Mouse (Mus musculus) testis, adult 2 months (tissue): ENCODE data around the gene Ncl. TPM values are rescaled to one million over a fixed set of nuclear protein-coding genes. Genes with fewer than 3 reads are reported as not detected.

Experiments
- H3K27ac ChIP-seq: fragments of 200-500 bp; 2 replicates; pipeline ENCODE4 v1.5.1; 2012; ENCODE audit warnings: low read depth, low read length; ENCODE audit not compliant: control insufficient read depth, insufficient read depth
- H3K27me3 ChIP-seq: fragments of 200-500 bp; 2 replicates; pipeline ENCODE4 v1.6.1; 2012; ENCODE audit warnings: mild to moderate bottlenecking, low read length, moderate library complexity; ENCODE audit not compliant: control insufficient read depth, insufficient read depth
- H3K36me3 ChIP-seq: fragments of 200-500 bp; 2 replicates; pipeline ENCODE4 v1.6.1; 2012; ENCODE audit warnings: mild to moderate bottlenecking, low read length; ENCODE audit not compliant: control insufficient read depth, insufficient read depth
- H3K4me1 ChIP-seq: fragments of 200-500 bp; 2 replicates; pipeline ENCODE4 v1.6.1; 2012; ENCODE audit warnings: low read length; ENCODE audit not compliant: control insufficient read depth, insufficient read depth
- H3K4me3 ChIP-seq: fragments of 200-500 bp; 2 replicates; pipeline ENCODE4 v1.5.1; 2012; ENCODE audit warnings: low read depth, mild to moderate bottlenecking, low read length, moderate library complexity, mixed read lengths; ENCODE audit not compliant: control insufficient read depth
- CTCF ChIP-seq: fragments of 200-500 bp; IDR thresholded peaks from 2 replicates; pipeline ENCODE4 v1.5.1; 2012; ENCODE audit warnings: low read depth, mild to moderate bottlenecking, inconsistent platforms, low read length, moderate library complexity; ENCODE audit not compliant: control insufficient read depth, insufficient read depth, insufficient replicate concordance
- POLR2A ChIP-seq: fragments of 200-500 bp; IDR thresholded peaks from 2 replicates; pipeline ENCODE4 v1.6.1; 2012; ENCODE audit warnings: low read depth, mild to moderate bottlenecking, inconsistent platforms, low read length, moderate library complexity; ENCODE audit not compliant: control insufficient read depth
- polyA plus RNA-seq: library from polyadenylated mRNA; depleted of rRNA; stranded (reverse); fragments of >200 nt; gene quantifications from 2 replicates; pipeline ENCODE4 v1.2.3, GENCODE M21; 2012

Ncl gene
- polyA plus RNA-seq, 1 experiment = 5.7 TPM

DNA sequence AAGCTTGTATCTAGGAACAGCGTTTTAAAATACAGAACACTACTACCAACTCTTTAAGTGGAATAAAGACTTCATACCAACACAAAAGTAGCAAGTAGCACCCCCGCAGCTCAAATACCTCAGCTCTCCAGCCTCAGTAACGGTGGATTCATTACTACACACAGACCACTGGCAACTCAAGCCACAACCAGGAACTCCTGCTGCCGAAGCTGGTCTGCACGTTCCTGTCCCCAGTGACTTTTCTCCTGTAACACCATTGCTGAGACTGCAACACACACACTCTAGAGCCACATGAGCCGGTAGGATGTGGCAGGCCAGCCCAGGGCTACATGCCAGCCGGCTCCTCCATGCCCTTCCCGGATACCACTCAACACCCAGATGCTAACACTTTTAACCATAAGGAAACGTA lies 20.0 kb upstream of the Ncl start:
- Histone ChIP-seq H3K4me3 (no peak overlapping the region), H3K27ac (no peak overlapping the region), H3K36me3 (no peaks in the 10 kb centered on the region), H3K4me1 (peaks cover 2% of the 10 kb centered on the region; the same call in 1 of the 2 replicates), H3K27me3 (no peaks in the 10 kb centered on the region)
- TF ChIP-seq CTCF = no peak
- TF ChIP-seq POLR2A = no peak

DNA sequence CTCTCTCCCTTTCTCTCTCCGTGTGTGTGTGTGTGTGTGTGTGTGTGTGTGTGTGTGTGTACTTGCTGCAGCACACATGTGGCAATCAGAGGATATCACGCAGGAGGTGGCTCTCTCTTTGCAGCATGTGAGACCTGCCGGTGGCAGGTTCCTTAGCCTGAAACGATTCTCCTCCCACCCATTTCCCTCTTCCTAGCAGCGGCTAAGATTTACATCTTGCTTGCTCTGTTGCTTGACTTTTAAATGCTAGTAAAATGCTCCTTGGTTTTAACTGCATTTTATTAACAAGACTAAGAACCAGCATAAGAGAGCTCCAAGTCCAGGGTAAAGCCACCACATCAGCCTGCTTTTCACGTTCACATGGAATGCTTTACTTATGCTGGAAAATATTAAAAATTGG lies 19.5 kb upstream of the Ncl start:
- Histone ChIP-seq H3K4me1 (peaks cover 2% of the 10 kb centered on the region; the same call in 1 of the 2 replicates), H3K27ac (no peak overlapping the region), H3K27me3 (no peaks in the 10 kb centered on the region), H3K4me3 (no peak overlapping the region), H3K36me3 (no peaks in the 10 kb centered on the region)
- TF ChIP-seq POLR2A = no peak
- TF ChIP-seq CTCF = no peak

DNA sequence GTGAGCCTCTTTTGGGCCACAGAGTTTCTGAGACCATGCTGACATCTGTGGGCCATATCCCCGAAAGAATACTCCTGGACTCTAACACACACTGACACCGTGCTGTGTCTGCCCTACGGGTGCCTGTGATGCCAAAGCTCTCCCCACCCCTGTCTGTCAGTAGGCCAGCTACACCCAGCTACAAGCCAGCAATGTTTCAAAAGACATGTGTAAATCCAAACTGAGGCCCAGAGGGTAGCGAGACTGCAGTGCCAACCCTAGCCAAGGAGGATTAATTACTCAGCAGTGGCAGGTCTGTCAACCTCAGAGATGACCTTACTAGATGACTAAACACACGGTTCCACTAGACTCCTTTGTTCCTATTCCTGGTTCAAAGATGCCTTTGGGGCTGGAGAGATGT lies 17.2 kb upstream of the Ncl start:
- H3K4me3 ChIP-seq = no peak overlapping the region
- no peak overlapping the region for H3K27ac ChIP-seq
- no peaks in the 10 kb centered on the region for H3K36me3 ChIP-seq
- H3K4me1 ChIP-seq = peaks cover 2% of the 10 kb centered on the region; the same call in 1 of the 2 replicates
- no peaks in the 10 kb centered on the region for H3K27me3 ChIP-seq
- no peak for TF ChIP-seq CTCF
- no peak for TF ChIP-seq POLR2A

DNA sequence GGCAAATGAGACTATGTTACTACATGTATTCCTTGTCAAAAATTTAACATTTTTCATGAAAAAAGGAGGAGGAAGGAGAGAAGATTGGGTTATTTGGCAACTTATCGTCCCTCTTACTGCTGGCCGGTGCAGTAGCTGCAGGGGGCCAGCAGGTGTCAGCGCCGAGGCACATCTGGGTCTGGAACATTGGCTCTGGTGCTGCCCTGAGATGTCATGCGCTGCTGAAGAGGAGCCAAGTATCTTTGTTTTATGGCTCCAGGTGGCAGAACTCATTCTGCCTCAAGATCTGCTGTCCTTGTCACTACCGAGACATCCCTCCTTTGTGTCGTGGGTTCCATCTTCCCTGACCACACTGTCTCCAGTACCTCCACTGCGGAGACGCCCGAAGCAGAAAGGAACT lies 12.8 kb upstream of the Ncl start:
- no peaks in the 10 kb centered on the region; the same call in 1 of the 2 replicates for H3K4me1 ChIP-seq
- H3K27me3 ChIP-seq = no peaks in the 10 kb centered on the region
- no peak overlapping the region for H3K4me3 ChIP-seq
- no peaks in the 10 kb centered on the region for H3K36me3 ChIP-seq
- peak; percentile 89; the same call in 1 of the 2 replicates for TF ChIP-seq CTCF
- no peak for TF ChIP-seq POLR2A
- H3K27ac ChIP-seq = no peak overlapping the region

DNA sequence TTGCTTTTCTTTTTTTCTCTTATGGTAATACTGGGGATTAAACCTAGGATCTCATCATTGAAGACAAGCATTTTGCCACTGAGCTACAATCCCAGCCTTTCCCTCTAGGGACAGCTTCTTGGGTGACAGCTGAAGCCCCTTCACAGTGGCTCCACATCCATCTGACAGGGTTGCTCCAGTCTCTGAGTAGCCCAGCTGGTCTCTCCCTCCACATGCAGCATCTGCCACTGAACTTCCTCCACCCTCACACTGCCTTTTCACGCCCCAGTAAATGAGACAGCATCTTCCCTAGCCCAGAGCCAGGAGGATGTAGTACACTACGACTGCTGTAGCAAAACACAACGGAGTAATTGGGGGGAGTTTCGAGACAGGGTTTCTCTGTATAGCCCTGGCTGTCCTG lies 8.9 kb upstream of the Ncl start:
- TF ChIP-seq CTCF (no peak), POLR2A (no peak)
- Histone ChIP-seq H3K36me3 (no peaks in the 10 kb centered on the region), H3K4me1 (no peaks in the 10 kb centered on the region; the same call in 1 of the 2 replicates), H3K4me3 (no peak overlapping the region), H3K27me3 (no peaks in the 10 kb centered on the region), H3K27ac (no peak overlapping the region)

DNA sequence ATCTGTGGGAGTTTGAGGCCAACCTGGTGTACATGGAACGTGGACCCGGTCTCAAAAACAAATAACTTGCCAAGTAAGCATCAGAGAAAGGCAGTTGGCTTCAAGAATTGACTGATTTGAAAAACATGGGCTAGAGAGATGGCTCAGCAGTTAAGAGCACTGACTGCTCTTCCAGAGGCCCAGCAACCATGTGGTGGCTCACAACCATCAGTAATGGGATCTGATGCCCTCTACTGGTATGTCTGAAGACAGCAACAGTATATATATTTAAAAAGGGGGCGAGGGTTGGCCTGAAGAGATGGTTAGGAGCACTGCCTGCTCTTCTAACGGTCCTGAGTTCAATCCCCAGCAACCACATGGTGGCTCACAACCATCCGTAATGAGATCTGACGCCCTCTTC lies 4.5 kb upstream of the Ncl start:
- Histone ChIP-seq H3K27me3 (no peaks in the 10 kb centered on the region), H3K4me3 (no peak overlapping the region), H3K36me3 (no peaks in the 10 kb centered on the region), H3K4me1 (peaks cover 5% of the 10 kb centered on the region; the same call in 1 of the 2 replicates), H3K27ac (no peak overlapping the region)
- TF ChIP-seq POLR2A (no peak), CTCF (no peak)

DNA sequence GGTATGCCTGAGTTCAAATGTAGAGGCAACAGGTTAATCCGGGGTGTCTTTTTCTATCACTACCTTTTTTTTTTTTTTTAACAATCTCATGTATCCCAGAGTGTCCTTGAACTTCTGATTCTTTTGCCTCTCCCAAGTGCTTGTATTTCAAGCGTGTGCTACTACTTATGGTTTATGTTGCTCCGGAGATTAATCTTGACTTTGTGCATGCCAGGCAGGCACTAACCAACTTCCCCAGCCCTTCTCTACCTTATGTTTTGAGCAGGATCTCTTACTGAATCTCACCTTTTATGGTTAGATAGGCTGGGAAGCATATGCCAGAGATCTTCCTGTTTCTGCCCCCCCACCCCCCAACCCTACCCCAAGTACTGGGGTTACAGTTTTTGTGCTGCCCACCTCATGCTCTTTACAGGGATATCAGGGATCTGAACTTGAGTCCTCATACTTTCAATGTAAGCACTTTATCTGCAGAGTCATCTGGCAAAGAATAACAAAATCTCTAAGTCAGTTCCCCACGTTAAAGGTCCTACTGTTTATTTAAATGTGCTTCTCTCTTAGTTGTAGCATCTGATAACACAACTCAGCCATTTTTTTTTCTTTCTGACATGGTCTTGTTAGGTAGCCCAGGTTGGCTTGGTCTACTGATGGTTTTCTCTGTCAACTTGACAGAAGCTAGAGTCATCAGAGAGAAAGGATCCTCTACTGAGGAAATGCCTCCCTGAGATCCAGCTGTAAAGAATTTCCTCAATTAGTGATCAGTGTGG lies 2.8 kb upstream of the Ncl start:
- Histone ChIP-seq H3K27ac (no peak overlapping the region), H3K4me1 (peaks cover 6% of the 10 kb centered on the region), H3K27me3 (no peaks in the 10 kb centered on the region), H3K4me3 (no peak overlapping the region), H3K36me3 (no peaks in the 10 kb centered on the region)
- TF ChIP-seq CTCF = no peak
- TF ChIP-seq POLR2A = no peak
